Mouse (Mus musculus): ENCODE data around the gene Rrbp1.

Rrbp1 gene
- long read RNA-seq, experiment 1, partial matches to known transcripts, result 99 of 105 reads
- long read RNA-seq, experiment 1, other reads (novel, unspliced or antisense), result 6 of 105 reads
- long read RNA-seq, experiment 2, partial matches to known transcripts, result 103 of 114 reads
- long read RNA-seq, experiment 2, other reads (novel, unspliced or antisense), result 9 of 114 reads

- intact Hi-C loops (cut with DNase I), result loop anchor here (5.0 to 10.0 kb wide), 2 partner anchors 154 to 206 kb away; no protein-coding TSS in a partner anchor
Observed at GRCm38 (mm10) chr2:144011080-144011551, at the start of gene Rrbp1. TSS of gene Rrbp1 (minus strand) at chr2:144011263.

- intact Hi-C loops (cut with DNase I), result no loop called here
Observed at GRCm38 (mm10) chr2:144057735-144058134, 46.7 kb upstream of the Rrbp1 start.

- intact Hi-C loops (cut with DNase I), result no loop called here
Observed at GRCm38 (mm10) chr2:144052410-144053065, 41.5 kb upstream of the Rrbp1 start.

GRCm38 (mm10) chr2:144050861-144051260 is 39.8 kb upstream of the Rrbp1 start:
- intact Hi-C loops (cut with DNase I), result no loop called here

- intact Hi-C loops (cut with DNase I), result no loop called here
Observed at GRCm38 (mm10) chr2:144050146-144050680, 39.1 kb upstream of the Rrbp1 start.

GRCm38 (mm10) chr2:144046916-144047315 is 35.9 kb upstream of the Rrbp1 start:
- intact Hi-C loops (cut with DNase I), result no loop called here

GRCm38 (mm10) chr2:144045756-144046560 is 34.9 kb upstream of the Rrbp1 start:
- intact Hi-C loops (cut with DNase I), result no loop called here

GRCm38 (mm10) chr2:144044726-144045125 is 33.7 kb upstream of the Rrbp1 start:
- intact Hi-C loops (cut with DNase I), result no loop called here

- intact Hi-C loops (cut with DNase I), result no loop called here
Observed at GRCm38 (mm10) chr2:144032664-144033063, 21.6 kb upstream of the Rrbp1 start, which contains the start of gene Banf2. TSS of gene Banf2 (plus strand) at chr2:144033059.

- intact Hi-C loops (cut with DNase I), result no loop called here
Observed at GRCm38 (mm10) chr2:144030791-144031190, 19.7 kb upstream of the Rrbp1 start.

- intact Hi-C loops (cut with DNase I), result no loop called here
Observed at GRCm38 (mm10) chr2:144026456-144026855, 15.4 kb upstream of the Rrbp1 start.

- intact Hi-C loops (cut with DNase I), result no loop called here
Observed at GRCm38 (mm10) chr2:144025361-144025760, 14.3 kb upstream of the Rrbp1 start.

- intact Hi-C loops (cut with DNase I), result no loop called here
Observed at GRCm38 (mm10) chr2:144022441-144022840, 11.4 kb upstream of the Rrbp1 start.

- intact Hi-C loops (cut with DNase I), result loop anchor here (10.0 kb wide), 1 partner anchor 145 kb away; no protein-coding TSS in a partner anchor
Observed at GRCm38 (mm10) chr2:144019971-144020370, 8.9 kb upstream of the Rrbp1 start.

GRCm38 (mm10) chr2:144015861-144016260 is 4.8 kb upstream of the Rrbp1 start:
- intact Hi-C loops (cut with DNase I), result loop anchor here (10.0 kb wide), 1 partner anchor 149 kb away; no protein-coding TSS in a partner anchor

- intact Hi-C loops (cut with DNase I), result loop anchor here (5.0 to 10.0 kb wide), 2 partner anchors 150 to 203 kb away; no protein-coding TSS in a partner anchor
Observed at GRCm38 (mm10) chr2:144014481-144014880, 3.4 kb upstream of the Rrbp1 start.

GRCm38 (mm10) chr2:144014051-144014450 is 3.0 kb upstream of the Rrbp1 start:
- intact Hi-C loops (cut with DNase I), result loop anchor here (5.0 to 10.0 kb wide), 2 partner anchors 151 to 203 kb away; no protein-coding TSS in a partner anchor

- intact Hi-C loops (cut with DNase I), result loop anchor here (5.0 to 10.0 kb wide), 2 partner anchors 154 to 207 kb away; no protein-coding TSS in a partner anchor
Observed at GRCm38 (mm10) chr2:144010282-144011044, 600 bp downstream of the Rrbp1 start.

- intact Hi-C loops (cut with DNase I), result loop anchor here (5.0 to 10.0 kb wide), 3 partner anchors 87 to 208 kb away; no protein-coding TSS in a partner anchor
Observed at GRCm38 (mm10) chr2:144009551-144010281, 1.3 kb downstream of the Rrbp1 start.

- intact Hi-C loops (cut with DNase I), result loop anchor here (5.0 kb wide), 1 partner anchor 87 kb away; no protein-coding TSS in a partner anchor
Observed at GRCm38 (mm10) chr2:144009081-144009480, 2.0 kb downstream of the Rrbp1 start.
